Mouse (Mus musculus) cerebellum, postnatal 36 days (tissue): Measurements from ENCODE around the gene Map4k2.

ENCODE experiments used
- DNase-seq, 2 experiments: peaks; one replicate each; pipeline ENCODE4 v3.0.0; 2021 to 2022; ENCODE audit warnings: mixed read lengths in 2 of 2

Gene Map4k2

DNA sequence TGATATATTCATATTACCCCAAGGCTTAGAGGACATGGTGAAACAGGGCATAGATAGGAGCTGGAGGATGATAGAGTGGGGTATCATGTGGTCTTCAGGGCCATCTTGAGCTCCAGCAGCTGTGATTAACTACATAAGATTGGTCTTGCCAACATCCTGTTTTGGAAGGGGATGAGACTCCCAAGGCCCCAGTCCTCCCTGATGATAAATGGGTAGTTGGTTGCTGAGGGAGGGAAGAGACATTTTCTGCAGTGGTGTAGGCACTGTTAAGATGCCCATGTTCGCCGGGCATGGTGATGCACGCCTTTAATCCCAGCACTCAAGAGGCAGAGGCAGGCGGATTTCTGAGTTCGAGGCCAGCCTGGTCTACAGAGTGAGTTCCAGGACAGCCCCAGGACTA lies 40.3 kb downstream of the Map4k2 start:
- DNase-seq = no peak

DNA sequence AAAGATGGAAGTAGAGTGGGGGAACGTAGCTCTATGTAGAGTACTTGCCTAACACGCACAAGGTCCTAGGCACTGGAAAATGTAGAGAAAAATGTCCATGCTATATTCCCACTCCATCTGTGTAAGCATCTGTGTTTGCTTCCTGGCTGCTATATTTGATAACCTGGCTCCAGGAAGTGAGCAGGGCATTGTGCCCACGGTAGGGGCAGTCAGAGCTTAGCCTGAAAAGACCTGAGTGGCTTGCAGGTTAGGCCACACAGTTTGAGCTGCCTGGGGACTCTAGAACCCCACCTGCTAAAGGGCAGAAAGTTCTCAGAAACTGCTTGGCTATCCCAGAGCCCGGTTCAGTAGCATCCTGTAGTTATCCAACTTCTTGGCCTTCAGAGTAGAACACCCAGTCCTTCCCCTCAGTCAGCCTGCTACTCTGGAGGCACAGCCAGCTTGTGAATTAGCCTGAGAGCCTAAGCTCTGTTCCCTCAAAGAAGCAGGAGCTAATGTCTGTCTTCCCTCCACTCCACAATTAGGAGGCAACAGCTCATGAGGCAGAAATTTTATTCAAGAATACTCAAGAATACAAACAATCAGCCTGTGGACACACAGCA lies 41.5 kb downstream of the Map4k2 start:
- peak; percentile 68 to 73 for DNase-seq

DNA sequence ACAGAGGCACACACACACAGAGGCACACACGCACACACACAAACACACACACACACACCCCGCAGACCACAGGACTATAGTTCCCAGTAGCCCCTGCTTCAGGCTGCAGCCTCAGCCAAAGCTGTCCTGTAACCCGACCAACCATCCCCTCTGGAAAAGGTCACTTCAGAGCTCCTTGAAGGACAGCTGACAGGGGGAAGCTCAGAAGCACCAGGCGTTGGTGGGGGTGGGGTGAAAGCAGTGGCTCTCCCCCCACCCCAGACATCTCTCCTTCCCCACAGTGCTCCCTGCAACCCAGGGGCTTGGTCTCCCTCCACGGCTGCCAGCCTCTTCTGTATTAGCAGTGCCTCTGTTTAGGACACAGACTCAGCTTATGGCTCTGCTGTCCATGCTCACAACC lies 42.5 kb downstream of the Map4k2 start:
- peak in 1 of 2 experiments; percentile 11 for DNase-seq

DNA sequence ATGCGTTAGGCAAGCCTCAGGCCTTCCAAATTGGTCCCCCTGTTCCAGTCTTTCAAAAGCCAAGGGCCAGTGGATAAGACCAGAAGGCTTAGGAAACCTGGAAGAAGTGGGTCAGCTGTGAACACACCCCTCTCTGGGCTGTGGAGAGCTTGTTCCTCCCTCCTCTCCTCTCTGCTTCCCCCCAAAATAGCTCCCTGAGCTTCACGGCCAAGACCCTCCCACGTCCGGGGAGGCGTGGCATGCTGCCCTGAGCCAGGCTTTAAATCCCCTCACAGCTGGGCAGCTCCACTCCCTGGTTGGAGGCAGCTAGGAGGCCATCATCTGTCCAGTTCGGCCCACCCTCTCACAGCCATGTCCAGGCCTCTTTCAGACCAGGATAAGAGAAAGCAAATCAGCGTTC lies 43.2 kb downstream of the Map4k2 start, which contains the start of gene Pygm:
Gene Pygm (plus strand): TSS at position 272 of the 400 bp plus-strand sequence.
- DNase-seq = peak in 1 of 2 experiments; percentile 41

DNA sequence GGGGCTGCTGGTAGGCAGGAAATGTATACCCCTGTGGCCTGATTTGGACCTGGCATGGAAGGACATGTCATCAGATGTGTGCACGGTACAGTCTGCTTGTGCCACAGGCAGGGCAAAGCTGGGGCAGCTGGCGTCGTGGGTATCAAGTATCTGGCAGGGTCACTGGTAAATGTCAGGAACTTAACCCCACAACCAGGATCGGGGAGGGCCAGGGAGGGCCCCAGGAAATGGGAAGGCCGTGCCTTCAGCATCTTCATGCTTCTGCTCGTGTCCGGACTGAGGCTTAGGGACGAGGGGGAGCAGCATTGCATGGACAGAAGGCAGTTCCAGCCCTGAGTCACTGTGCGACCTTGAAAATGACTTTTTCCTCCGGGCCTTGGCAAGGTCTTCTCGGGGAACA lies 44.0 kb downstream of the Map4k2 start:
- DNase-seq = peak in 1 of 2 experiments; percentile 4

DNA sequence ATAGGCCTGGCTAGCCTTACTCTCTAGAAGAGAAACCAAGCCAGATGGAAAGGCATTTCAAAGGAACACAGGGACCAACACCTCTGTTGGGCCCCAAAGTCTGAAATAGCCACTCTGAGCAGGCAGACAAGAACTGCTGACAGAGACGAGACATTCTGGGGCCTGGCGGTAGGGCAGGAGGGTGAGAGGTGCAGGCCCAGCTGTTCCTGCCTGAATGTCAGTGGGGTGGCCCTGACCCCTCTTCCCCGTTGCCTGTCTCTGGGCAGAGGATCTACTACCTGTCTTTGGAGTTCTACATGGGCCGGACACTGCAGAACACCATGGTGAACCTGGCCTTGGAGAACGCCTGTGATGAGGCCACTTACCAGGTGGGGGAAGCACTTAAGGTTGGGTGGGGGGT lies 44.5 kb downstream of the Map4k2 start:
- no peak for DNase-seq

DNA sequence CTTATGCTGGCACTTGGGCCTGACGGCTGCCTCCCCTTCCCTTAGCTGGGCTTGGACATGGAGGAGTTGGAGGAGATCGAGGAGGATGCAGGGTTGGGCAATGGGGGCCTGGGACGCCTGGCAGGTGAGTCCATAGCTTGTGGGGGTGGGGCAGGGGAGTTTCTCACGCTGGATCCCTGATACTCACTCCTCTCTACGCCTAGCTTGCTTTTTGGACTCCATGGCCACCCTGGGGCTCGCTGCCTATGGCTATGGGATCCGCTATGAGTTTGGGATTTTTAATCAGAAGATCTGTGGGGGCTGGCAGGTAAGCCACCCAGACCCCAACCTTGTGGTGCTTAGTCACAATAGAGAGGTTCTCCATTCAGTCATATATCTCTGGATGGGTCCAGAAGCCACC lies 44.9 kb downstream of the Map4k2 start:
- peak in 1 of 2 experiments; percentile 6 for DNase-seq

DNA sequence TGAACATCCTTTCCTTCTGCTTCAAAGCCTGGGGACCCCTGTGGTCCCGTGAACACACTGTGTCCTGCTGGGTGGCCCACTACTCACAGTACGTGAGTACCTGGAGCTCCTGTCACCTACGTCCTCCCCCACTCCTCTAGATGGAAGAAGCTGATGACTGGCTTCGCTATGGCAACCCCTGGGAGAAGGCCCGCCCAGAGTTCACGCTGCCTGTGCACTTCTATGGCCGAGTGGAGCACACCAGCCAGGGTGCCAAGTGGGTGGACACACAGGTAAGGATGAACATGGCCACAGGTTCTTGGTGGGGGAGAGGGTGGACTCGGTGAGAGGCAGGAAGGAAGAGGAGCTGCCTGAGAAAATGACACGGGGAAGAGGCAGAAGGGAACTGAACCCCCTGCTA lies 45.3 kb downstream of the Map4k2 start:
- DNase-seq = peak in 1 of 2 experiments; percentile 9

DNA sequence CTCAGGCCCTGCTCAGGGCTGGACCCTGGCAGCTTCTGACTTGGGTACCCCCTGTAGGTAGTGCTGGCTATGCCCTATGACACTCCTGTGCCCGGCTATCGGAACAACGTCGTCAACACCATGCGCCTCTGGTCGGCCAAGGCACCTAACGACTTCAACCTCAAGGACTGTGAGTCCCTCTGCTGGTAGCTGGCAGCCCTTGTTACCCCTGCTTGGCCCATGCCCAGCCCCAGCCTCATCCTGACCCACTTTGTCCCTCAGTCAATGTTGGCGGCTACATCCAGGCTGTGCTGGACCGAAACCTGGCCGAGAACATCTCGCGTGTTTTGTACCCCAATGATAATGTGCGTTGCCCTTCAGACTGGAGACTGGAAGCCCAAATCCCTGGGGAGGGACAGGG lies 47.1 kb downstream of the Map4k2 start:
- peak; percentile 62 to 71 for DNase-seq

DNA sequence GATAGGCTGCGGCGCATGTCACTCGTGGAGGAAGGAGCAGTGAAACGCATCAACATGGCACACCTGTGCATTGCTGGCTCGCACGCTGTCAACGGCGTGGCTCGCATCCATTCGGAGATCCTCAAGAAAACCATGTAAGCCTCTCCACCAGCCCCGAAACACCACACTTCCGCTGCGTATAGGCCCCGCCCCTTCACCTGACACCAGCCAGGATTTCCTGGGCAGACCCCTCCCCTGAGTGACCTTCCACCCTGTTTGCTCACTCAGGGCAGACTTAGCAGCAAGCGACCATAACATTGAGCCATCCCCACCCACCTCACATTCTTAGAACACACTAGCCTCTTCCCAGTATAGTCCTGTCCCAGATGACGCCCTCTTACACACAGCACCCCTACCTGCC lies 48.9 kb downstream of the Map4k2 start:
- peak in 1 of 2 experiments; percentile 12 for DNase-seq

DNA sequence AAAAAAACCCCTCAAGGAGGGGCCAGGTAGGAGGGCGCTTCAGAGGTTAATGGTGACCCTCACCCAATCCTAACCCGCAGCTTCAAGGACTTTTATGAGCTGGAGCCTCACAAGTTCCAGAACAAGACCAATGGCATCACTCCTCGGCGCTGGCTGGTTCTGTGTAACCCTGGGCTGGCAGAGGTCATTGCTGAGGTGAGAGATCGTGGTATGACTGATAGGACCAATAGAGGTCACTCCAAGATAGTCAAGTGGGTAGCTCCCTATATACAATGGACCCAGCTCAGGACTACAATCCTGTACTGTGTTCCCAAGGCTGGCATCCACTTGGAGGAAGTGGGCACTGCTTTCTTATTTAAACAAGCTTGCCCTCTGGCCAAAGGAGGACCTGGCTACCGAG lies 49.3 kb downstream of the Map4k2 start:
- DNase-seq = no peak

DNA sequence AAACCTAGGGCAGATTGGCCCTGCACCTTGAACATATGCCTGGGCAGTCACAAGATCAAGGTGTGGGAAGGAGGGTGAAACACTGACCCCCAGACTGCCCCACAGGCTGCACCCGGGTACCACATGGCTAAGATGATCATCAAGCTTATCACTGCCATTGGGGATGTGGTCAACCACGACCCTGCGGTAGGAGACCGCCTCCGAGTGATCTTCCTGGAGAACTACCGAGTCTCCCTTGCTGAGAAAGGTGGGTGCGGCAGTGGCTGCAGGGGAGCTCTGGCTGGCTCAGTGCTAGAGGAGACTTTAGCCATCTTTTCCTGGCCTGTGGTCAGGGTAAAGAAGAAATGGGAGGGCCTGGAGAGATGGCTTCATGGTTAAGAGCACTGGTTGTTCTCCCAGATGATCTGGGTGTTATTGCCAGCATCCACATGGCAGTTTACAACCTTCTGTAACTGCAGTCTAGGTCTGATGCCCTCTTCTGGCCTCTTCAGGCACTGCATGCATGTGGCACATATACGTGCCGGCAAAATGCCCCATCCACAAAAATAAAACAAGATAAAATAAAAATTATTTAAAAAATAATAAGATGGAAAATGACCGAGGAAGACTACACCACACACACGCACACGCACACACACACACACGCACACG lies 51.9 kb downstream of the Map4k2 start:
- peak in 1 of 2 experiments; percentile 10 for DNase-seq

DNA sequence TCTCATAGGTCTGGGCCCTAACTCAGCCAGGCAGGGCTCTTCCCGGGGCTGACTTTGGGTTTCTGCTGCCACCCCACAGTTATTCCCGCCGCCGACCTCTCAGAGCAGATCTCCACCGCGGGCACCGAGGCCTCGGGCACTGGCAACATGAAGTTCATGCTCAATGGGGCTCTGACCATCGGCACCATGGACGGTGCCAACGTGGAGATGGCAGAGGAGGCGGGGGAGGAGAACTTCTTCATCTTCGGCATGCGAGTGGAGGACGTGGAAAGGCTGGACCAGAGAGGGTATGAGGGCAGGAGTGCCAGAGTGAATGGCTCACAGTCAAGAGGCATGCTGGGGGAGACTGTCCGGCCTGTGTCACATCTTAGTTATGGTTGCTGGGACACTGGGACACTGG lies 52.7 kb downstream of the Map4k2 start:
- peak in 1 of 2 experiments; percentile 4 for DNase-seq

DNA sequence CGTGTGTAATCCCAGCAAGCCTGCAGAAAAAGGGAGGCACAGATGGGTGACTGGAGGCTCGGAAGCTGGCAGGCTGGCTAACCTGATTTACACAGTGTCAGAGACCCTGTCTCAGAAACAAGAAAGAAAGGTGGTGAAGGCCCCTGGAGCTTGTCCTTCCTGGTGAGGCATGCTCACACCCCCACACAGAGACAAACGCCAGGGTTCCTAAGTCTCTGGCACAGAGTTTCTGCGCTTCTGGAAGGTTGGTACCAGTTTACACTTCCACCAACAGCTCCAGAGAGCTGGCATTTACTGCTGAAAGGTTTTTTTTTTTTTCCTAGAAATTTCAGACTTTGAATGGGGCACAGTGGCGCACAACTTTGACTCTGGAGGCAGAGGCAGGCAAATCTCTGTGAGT lies 55.3 kb downstream of the Map4k2 start:
- DNase-seq = peak in 1 of 2 experiments; percentile 5

DNA sequence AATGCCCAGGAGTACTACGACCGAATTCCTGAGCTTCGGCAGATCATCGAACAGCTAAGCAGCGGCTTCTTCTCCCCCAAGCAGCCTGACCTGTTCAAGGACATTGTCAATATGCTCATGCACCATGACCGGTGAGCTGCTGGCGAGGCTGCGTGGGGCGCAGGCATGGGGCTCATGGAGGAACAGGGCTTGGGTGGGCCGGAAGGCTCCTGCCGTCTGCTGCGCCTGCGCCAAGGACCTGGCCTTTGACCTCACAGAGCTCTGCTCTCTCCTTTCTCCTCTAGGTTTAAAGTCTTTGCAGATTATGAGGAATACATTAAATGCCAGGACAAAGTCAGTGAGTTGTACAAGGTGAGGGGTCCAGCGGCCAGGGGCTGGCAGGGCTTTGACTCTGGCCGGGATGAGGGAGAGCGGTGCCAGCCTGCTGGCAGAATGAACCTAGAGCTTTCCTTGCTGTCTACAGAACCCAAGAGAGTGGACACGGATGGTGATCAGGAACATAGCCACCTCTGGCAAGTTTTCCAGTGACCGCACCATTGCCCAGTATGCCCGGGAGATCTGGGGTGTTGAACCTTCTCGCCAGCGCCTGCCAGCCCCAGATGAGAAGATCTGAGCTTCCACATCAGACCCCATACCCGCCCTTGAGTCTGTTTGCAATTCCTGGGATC lies 56.8 kb downstream of the Map4k2 start:
- DNase-seq = no peak

DNA sequence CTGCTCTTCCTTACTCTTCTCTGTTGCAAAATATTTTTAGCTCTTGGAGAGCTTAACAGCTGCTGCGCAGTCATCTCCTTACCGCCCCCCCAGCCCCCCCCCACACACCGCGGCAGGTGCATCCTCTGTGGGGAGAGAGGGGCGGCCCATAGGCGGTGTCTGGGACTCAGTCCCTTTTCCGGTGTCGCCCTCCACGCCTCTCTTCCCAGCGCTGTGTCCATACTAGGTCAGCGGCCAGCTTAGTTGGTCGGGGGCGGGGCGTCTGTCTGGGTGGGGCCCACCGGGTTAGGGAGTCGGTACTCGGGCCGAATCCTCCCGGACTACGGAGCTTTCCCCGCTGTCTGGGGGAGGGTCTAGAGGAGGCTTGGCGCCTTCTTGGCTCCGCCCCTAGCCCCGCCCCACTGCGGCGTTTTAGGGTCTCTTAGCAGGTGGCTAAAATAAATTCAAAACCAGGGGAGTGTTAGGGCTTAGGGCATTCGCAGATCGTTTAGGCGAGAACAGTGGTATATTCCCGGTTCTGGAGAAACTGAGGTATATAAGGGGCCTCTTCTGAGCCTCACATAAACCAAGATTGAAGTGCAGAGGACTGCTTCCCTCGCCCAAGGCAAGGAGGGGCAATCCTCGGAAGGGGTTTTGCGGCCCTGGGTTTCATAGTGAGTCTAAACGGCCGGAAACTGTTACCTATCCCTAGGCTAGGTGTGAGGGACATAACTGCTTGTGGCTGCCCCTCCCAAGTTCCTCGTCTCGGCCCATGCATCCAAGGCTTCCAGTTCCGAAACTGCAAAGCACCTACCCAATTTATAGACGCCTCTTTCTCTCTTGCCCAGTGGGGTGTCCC lies 57.7 kb downstream of the Map4k2 start:
- DNase-seq = peak in 1 of 2 experiments; percentile 67

DNA sequence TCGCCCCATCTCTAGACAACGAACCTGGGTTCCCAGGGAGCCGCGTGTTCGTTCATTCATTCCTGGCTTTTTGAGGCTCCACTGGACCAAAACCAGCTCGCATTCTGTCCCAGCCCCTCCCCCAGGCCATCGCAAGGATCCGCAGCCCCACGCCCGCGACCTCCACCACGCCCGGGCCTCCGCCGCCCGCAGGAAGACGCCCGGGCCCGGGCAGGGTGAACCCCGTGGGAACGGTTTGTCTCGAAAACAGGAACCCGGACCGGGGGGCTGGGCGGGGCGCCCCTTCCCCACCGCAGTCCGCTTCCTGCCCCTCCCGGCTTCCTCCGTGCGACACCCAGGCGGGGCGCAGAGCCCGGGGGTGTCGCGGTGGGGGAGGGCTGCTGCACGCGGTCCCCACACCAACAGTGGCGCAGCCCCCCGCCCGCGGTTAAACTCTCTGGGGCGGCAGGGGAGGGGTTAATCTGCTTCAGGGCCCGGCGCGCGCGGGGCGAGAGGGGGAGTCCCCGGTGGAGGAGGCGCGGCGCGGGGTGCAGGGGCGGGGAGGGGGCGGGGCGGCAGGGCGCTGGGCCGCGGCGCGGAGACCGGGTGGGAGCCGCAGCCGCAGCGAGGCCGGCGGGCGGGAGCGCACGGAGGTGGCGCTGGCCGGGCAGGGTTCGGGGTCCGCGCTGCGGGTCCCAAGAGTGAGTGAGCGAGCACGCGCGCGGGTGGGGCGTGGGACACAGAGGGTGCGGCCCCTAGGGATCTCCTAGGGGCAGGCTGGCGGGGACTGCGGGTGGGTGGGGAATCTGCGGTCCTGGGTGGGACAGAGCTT lies 58.6 kb downstream of the Map4k2 start, which contains the start of gene Rasgrp2:
Gene Rasgrp2 (plus strand): TSS at position 56 of the 811 bp plus-strand sequence.
- no peak for DNase-seq

DNA sequence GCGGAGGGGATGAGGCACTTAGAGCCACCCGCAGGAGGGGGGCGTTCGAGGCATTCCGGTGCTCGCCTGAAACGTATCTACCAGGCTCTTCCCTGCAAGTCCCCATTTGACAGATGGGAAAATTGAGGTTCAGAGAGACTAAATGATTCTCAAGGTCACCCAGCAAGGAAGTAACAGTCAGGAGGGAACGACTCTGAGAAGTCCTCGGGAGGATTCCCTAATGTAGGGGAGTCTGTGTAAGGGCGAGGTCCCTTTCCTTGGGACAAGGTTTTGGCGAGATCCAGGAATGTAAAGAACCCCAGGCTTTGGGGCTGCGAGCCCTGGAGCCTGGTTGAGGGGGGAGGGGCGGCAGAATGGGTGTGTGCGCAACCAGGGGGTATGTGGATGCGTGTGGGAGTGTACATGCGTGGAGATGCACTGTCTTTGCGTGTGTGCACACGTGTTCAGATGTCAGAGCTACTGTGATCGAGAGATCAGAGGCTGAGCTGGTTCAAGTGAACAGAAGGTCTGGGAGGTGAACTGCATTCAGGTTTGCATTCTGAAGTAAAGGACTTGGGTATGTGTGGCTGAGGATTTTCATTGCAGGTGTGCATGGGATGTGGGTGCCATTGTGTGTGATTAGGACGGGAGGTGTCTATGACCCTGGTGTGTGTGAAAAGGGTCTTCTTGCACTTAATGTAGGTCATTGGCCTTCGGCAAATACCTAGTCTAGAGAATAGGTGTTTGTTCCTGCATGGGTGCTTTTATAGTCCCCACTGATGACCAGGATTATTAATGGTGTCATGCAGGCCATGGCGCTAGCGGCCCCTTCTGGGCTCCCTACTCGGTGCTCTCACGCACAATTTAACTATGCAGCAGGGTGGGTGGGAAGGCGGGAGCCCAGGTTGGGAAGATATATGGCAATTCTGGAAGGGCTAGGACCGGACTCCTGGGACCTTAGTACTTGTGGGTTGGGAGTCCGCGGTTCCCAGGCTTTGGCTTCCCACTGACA lies 59.5 kb downstream of the Map4k2 start:
- DNase-seq = no peak

DNA sequence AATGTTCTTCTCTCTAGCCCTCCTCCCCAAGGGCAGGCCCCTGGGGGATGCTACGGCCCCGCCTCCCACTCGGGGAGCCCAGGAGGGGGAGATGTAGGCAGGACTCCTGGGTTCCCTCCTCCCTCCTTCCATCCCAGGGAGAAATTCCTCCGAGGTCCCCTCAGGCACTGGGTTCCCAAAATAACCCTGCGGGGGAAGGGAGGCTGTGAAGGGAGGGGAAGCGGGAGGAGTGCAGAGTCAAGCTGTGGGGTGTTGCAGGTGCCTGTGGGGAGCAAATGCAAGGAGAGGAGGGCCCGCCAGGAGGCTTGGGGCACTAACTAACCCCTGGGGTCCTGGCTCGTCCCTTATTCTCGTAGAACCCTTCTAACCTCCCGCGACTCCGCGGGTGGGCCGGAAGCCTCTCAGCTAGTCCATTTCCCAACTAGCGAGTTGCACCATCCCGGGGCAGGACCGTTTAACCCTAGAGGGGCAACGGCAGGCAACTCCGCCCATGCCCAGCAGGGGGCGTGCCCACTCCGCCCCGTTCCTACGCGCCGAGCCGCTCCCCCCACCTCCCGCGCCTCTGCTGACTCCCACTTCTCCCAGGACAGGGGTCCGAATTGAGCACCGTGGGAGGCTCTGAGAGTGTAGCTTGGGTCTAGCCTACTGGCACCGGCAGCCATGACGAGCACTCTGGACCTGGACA lies 60.3 kb downstream of the Map4k2 start:
- peak; percentile 67 to 71 for DNase-seq

DNA sequence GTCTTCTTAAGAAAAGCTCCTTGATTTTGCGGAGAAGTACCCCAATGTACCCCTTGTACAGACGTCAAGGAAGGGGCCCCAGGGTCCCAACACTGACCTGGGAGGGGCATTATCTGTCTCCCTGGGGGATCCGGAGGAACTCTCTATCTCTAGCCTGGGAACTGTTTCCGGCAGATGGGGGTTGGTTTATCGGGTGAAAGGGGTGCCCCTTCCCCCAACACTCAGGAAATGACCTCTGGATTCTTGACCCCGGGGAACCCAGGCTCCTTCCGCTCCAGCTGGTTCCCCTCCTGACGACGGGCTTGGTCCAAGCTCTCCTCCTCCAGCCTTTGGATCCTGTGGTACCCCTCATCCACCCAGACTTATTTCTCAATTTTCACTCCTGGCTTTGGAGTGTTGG lies 61.0 kb downstream of the Map4k2 start:
- no peak for DNase-seq
